Comparison of ENCODE assay signal across 13 mouse cellular contexts in the genomic region with DNA sequence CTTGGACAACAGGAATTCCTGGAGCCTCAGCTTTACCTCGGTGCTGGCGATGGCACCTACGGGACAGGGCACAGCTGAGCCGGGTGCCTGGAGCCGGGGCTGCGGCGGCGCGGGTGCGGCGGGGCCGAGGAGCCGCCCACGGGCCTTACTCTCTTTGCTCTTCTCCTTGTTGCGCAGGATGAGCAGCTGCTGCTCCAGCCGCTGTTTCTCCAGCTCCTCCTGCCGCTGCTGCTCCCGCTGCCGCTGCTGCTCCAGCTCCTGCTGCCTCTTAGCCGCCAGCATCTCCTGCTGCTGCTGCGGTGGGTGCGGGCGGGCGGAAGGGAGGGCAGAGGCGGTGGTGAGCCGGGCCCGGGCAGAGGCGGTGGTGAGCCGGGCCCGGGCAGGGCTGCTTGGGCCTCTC. TPM values are rescaled to one million over a fixed set of nuclear protein-coding genes. Genes with fewer than 3 reads are reported as not detected.
DNase-seq lines count a peak whose midpoint lies in the region; ATAC-seq and TF ChIP-seq lines count a peak whose summit lies in the region.
"Had no signal": no experiment of that assay in that cellular context is flagged by ENCODE, and none has a peak within 500 bp of the region (broad histone marks: within the 10 kb centered on the region; RNA-seq: fewer than 3 reads in every experiment).

No protein-coding gene starts in this region.

- H3K9ac ChIP-seq in heart, adult 2 months (ENCODE audit: low read depth, low read length) = no peak overlapping the region
- 0 out of 2 replicates have a peak overlapping the region, but pooled peaks have one; percentile 17 for H3K9ac ChIP-seq in forebrain, embryonic 14.5 days (ENCODE audit: low read length)
- H3K9ac ChIP-seq in intestine, postnatal 0 days (ENCODE audit: low read depth, low read length) = no peak overlapping the region
- H3K9ac ChIP-seq: limb, embryonic 13.5 days had no signal

- H3K9me3 ChIP-seq in E14TG2a.4 (ENCODE audit: low read length) = no peaks in the 10 kb centered on the region
- H3K9me3 ChIP-seq in forebrain, embryonic 14.5 days (replicated peaks; ENCODE audit: control insufficient read depth, low read length) = no peaks in the 10 kb centered on the region
- no peaks in the 10 kb centered on the region for H3K9me3 ChIP-seq in intestine, postnatal 0 days (ENCODE audit: control insufficient read depth)
- H3K9me3 ChIP-seq: limb, embryonic 13.5 days had no signal

- DNase-seq in heart, postnatal 4 days = peak; percentile 4
- no peak for DNase-seq in heart, adult 2 months
- peak; percentile 64 for DNase-seq in brain, adult 2 months (ENCODE audit: low read depth, low spot score)
- DNase-seq in forebrain, embryonic 14.5 days (ENCODE audit: low spot score) = no peak
- no peak for DNase-seq in T-cell, adult 2 months (ENCODE audit: low spot score)
- DNase-seq: adrenal gland, adult 2 months; gastrocnemius, adult 2 months; kidney, adult 11 months; lung, adult 2 months had no signal

- H3K36me3 ChIP-seq in heart, adult 2 months (ENCODE audit: control insufficient read depth, insufficient read depth, low read length) = no peaks in the 10 kb centered on the region
- peaks cover 47% of the 10 kb centered on the region for H3K36me3 ChIP-seq in E14TG2a.4 (ENCODE audit: insufficient read depth, low read length)
- H3K36me3 ChIP-seq in forebrain, embryonic 14.5 days (ENCODE audit: control insufficient read depth, insufficient read depth, low read length) = peaks cover 57% of the 10 kb centered on the region
- H3K36me3 ChIP-seq in intestine, postnatal 0 days (ENCODE audit: control insufficient read depth, insufficient read depth) = peaks cover 61% of the 10 kb centered on the region

- peaks cover 5% of the 10 kb centered on the region for H3K79me2 ChIP-seq in heart, adult 2 months (replicated peaks; ENCODE audit: control insufficient read depth, insufficient read depth, low read length)

- TF ChIP-seq CTCF in heart, adult 2 months (IDR thresholded peaks at IDR 0.05) = no peak
- no peak for TF ChIP-seq CTCF in E14TG2a.4 (conservative IDR thresholded peaks at IDR 0.05; ENCODE audit: low read length)
- no peak for TF ChIP-seq CTCF in intestine, postnatal 0 days (IDR thresholded peaks at IDR 0.05; ENCODE audit: low read depth)

- H3K27ac ChIP-seq in heart, adult 2 months = no peak overlapping the region
- H3K27ac ChIP-seq in forebrain, embryonic 14.5 days (ENCODE audit: low read depth, low read length) = peak overlapping the region; percentile 55
- no peak overlapping the region for H3K27ac ChIP-seq in intestine, postnatal 0 days (ENCODE audit: low read depth, low read length)
- H3K27ac ChIP-seq: gastrocnemius, adult 2 months; limb, embryonic 13.5 days had no signal

- no peak overlapping the region for H3K4me2 ChIP-seq in forebrain, embryonic 14.5 days (ENCODE audit: low read length)
- no peak overlapping the region for H3K4me2 ChIP-seq in intestine, postnatal 0 days (replicated peaks; ENCODE audit: low read depth)
- H3K4me2 ChIP-seq: limb, embryonic 13.5 days had no signal

- intact Hi-C loops in heart, adult 2 months (cut with DNase I) = no loop called here

- no peak overlapping the region for H3K4me3 ChIP-seq in heart, adult 2 months
- peak overlapping the region; percentile 74 for H3K4me3 ChIP-seq in E14TG2a.4 (replicated peaks; ENCODE audit: low read length)
- H3K4me3 ChIP-seq in forebrain, embryonic 14.5 days (ENCODE audit: low read depth, low read length) = no peak overlapping the region
- no peak overlapping the region for H3K4me3 ChIP-seq in intestine, postnatal 0 days (ENCODE audit: low read depth, low read length)
- H3K4me3 ChIP-seq: gastrocnemius, adult 2 months; limb, embryonic 13.5 days had no signal

- no peak for TF ChIP-seq POLR2A in heart, adult 2 months (IDR thresholded peaks at IDR 0.05; ENCODE audit: insufficient read depth, low read depth, low read length)

- peaks cover 21% of the 10 kb centered on the region for H3K4me1 ChIP-seq in heart, adult 2 months (ENCODE audit: control insufficient read depth, insufficient read depth, low read length)
- H3K4me1 ChIP-seq in E14TG2a.4 (replicated peaks; ENCODE audit: low read depth, low read length) = peaks cover 61% of the 10 kb centered on the region
- peaks cover 15% of the 10 kb centered on the region for H3K4me1 ChIP-seq in forebrain, embryonic 14.5 days (ENCODE audit: control insufficient read depth, insufficient read depth, low read length)
- H3K4me1 ChIP-seq in intestine, postnatal 0 days (replicated peaks; ENCODE audit: control insufficient read depth, insufficient read depth, low read length) = peaks cover 3% of the 10 kb centered on the region; the same call in 1 of the 2 replicates

- WGBS in heart, adult 2 months = 83% methylated on average over 30 of the region's 30 CpGs
- WGBS in forebrain, embryonic 14.5 days = 74% methylated on average over 30 of the region's 30 CpGs
- WGBS in intestine, postnatal 0 days = 78% methylated on average over 28 of the region's 30 CpGs

- no peak for ATAC-seq in forebrain, embryonic 14.5 days
- ATAC-seq in intestine, postnatal 0 days = no peak
- ATAC-seq: Patski had no signal

- no peak for TF ChIP-seq EP300 in heart, adult 2 months (IDR thresholded peaks at IDR 0.05; ENCODE audit: insufficient read depth, low read depth, low read length)

- H3K27me3 ChIP-seq in heart, adult 2 months (ENCODE audit: control insufficient read depth, insufficient read depth, low read length) = no peaks in the 10 kb centered on the region
- H3K27me3 ChIP-seq in E14TG2a.4 (ENCODE audit: insufficient read depth, low read length) = peaks cover 16% of the 10 kb centered on the region
- no peaks in the 10 kb centered on the region for H3K27me3 ChIP-seq in forebrain, embryonic 14.5 days (replicated peaks; ENCODE audit: control insufficient read depth, insufficient read depth, low read length)
- H3K27me3 ChIP-seq in intestine, postnatal 0 days (replicated peaks; ENCODE audit: control insufficient read depth, insufficient read depth, low read length) = no peaks in the 10 kb centered on the region
- H3K27me3 ChIP-seq: limb, embryonic 13.5 days; Patski had no signal

RNA-seq across cellular contexts. Expression of a gene that starts 17.1 kb away (rescaled TPM):
- 10 to 100 TPM; 29.9 to 32.6 TPM for total RNA-seq in heart, postnatal 4 days (2021)
- total RNA-seq in heart, adult 2 months (2021) = 10 to 100 TPM; 44.8 to 50.6 TPM
- polyA plus RNA-seq in heart, adult 2 months (2012; rRNA removed) = 89.9 and 95.3 TPM in 2 replicates
- polyA plus RNA-seq in forebrain, embryonic 14.5 days (2014; fragmentation: Nextera tagmentation; extraction: Ambion mirVana) = 24.6 and 24.8 TPM in 2 replicates
- 20.4 and 21.1 TPM in 2 replicates for polyA plus RNA-seq in intestine, postnatal 0 days (2015; fragmentation: Nextera tagmentation; extraction: Ambion mirVana)

RNA-seq across cellular contexts. Expression of a gene that starts 21.4 kb away (rescaled TPM):
- total RNA-seq in heart, postnatal 4 days (2021) = 10 to 100 TPM; 71.3 to 75.3 TPM
- 10 to 100 TPM; 49.4 to 50.2 TPM for total RNA-seq in heart, adult 2 months (2021)
- 32.5 and 42.4 TPM in 2 replicates for polyA plus RNA-seq in heart, adult 2 months (2012; rRNA removed)
- polyA plus RNA-seq in forebrain, embryonic 14.5 days (2014; fragmentation: Nextera tagmentation; extraction: Ambion mirVana) = 83.1 and 93.7 TPM in 2 replicates
- 103 and 107 TPM in 2 replicates for polyA plus RNA-seq in intestine, postnatal 0 days (2015; fragmentation: Nextera tagmentation; extraction: Ambion mirVana)

RNA-seq across cellular contexts. Expression of a gene that starts 23.5 kb away (rescaled TPM):
- total RNA-seq in heart, postnatal 4 days (2021) = 10 to 100 TPM; 90.7 to 91.4 TPM
- 100 to 1,000 TPM; 113 to 137 TPM for total RNA-seq in heart, adult 2 months (2021)
- 92.6 and 98.5 TPM in 2 replicates for polyA plus RNA-seq in heart, adult 2 months (2012; rRNA removed)
- 38.9 and 60.6 TPM in 2 replicates for polyA plus RNA-seq in forebrain, embryonic 14.5 days (2014; fragmentation: Nextera tagmentation; extraction: Ambion mirVana)
- polyA plus RNA-seq in intestine, postnatal 0 days (2015; fragmentation: Nextera tagmentation; extraction: Ambion mirVana) = 30.1 and 30.4 TPM in 2 replicates

RNA-seq across cellular contexts. Expression of a gene that starts 42.2 kb away (rescaled TPM):
- 1 to 10 TPM; 5.3 TPM for total RNA-seq in heart, postnatal 4 days (2021)
- total RNA-seq in heart, adult 2 months (2021) = under 1 TPM; 0.26 to 0.32 TPM
- polyA plus RNA-seq in heart, adult 2 months (2012; rRNA removed) = 0.45 and 0.56 TPM in 2 replicates
- polyA plus RNA-seq in forebrain, embryonic 14.5 days (2014; fragmentation: Nextera tagmentation; extraction: Ambion mirVana) = 6.1 and 6.3 TPM in 2 replicates
- polyA plus RNA-seq in intestine, postnatal 0 days (2015; fragmentation: Nextera tagmentation; extraction: Ambion mirVana) = 2.7 and 3.4 TPM in 2 replicates
- total RNA-seq: gastrocnemius, adult 2 months had no signal

RNA-seq across cellular contexts. Expression of a gene that starts 50.3 kb away (rescaled TPM):
- total RNA-seq in heart, postnatal 4 days (2021) = 10 to 100 TPM; 15.0 to 15.4 TPM
- 10 to 100 TPM; 12.2 to 13.6 TPM for total RNA-seq in heart, adult 2 months (2021)
- 19.5 and 20.7 TPM in 2 replicates for polyA plus RNA-seq in heart, adult 2 months (2012; rRNA removed)
- polyA plus RNA-seq in forebrain, embryonic 14.5 days (2014; fragmentation: Nextera tagmentation; extraction: Ambion mirVana) = 32.5 and 33.6 TPM in 2 replicates
- polyA plus RNA-seq in intestine, postnatal 0 days (2015; fragmentation: Nextera tagmentation; extraction: Ambion mirVana) = 10.9 and 11.4 TPM in 2 replicates

Comparison
In these comparisons a context has a peak if more than half of its experiments do, and no peak if none do; other contexts are left out.
1. DNase-seq: peak in heart, postnatal 4 days (single experiment) and brain, adult 2 months (single experiment); none in heart, adult 2 months (0 of 2), forebrain, embryonic 14.5 days (single experiment) and T-cell, adult 2 months (single experiment).